Mouse (Mus musculus) left cerebral cortex, adult 2 months (tissue): ENCODE measurements around the gene Prex1. TPM values are rescaled to one million over a fixed set of nuclear protein-coding genes. Genes with fewer than 3 reads are reported as not detected.

Source experiments
- DNase-seq, 2 experiments: peaks; one replicate each; pipeline ENCODE4 v3.0.0; 2021 to 2022; ENCODE audit warnings: low spot score in 2 of 2, mixed read lengths in 1 of 2; ENCODE audit errors: extremely low spot score in 1 of 2
- H3K27ac ChIP-seq: fragments of 200-600 bp; 2 replicates; pipeline ENCODE4 v1.8.1; 2022
- H3K4me3 ChIP-seq: fragments of 200-600 bp; 2 replicates; pipeline ENCODE4 v1.8.1; 2022
- CTCF ChIP-seq: fragments of 200-600 bp; IDR thresholded peaks from 2 replicates; pipeline ENCODE4 v1.8.1; 2022; ENCODE audit warnings: antibody characterized with exemption, mild to moderate bottlenecking, moderate library complexity
- intact Hi-C: fragments of 180-260 bp; cut with DNase I; formaldehyde crosslinking; loops from one replicate; pipeline ENCODE4 v1.15.1; 2025
- total RNA-seq, 2 experiments: library from RNA; stranded (reverse); gene quantifications; 2 replicates each; pipeline ENCODE4 v1.2.3; 2021

Gene Prex1
- total RNA-seq, 2 experiments from 2014 or later: 110 to 115 TPM

- Histone ChIP-seq H3K27ac (no peak overlapping the region), H3K4me3 (no peak overlapping the region)
- intact Hi-C loops: no loop called here
- no peak for DNase-seq
- TF ChIP-seq CTCF: no peak
Measured at GRCm38 (mm10) chr2:166654875-166655274, 58.8 kb downstream of the Prex1 start.

- peak in 1 of 2 experiments; percentile 19 for DNase-seq
- H3K4me3 ChIP-seq: no peak overlapping the region
- no peak overlapping the region for H3K27ac ChIP-seq
- intact Hi-C loops: no loop called here
- TF ChIP-seq CTCF: no peak
Measured at GRCm38 (mm10) chr2:166653564-166653963, 60.1 kb downstream of the Prex1 start.

GRCm38 (mm10) chr2:166652672-166653071 lies 61.0 kb downstream of the Prex1 start:
- no peak for DNase-seq
- intact Hi-C loops: no loop called here

GRCm38 (mm10) chr2:166651317-166652030 lies 62.2 kb downstream of the Prex1 start:
- no peak for DNase-seq
- Histone ChIP-seq H3K27ac (peak overlapping the region; percentile 37), H3K4me3 (no peak overlapping the region)
- intact Hi-C loops: no loop called here
- TF ChIP-seq CTCF: no peak; the same call in 1 of the 2 replicates

More at GRCm38 (mm10) chr2:166652672-166653071, 61.0 kb downstream of the Prex1 start:
- H3K27ac ChIP-seq: peak overlapping the region; percentile 1; the same call in 1 of the 2 replicates
- TF ChIP-seq CTCF: no peak
- no peak overlapping the region for H3K4me3 ChIP-seq

GRCm38 (mm10) chr2:166650414-166650813 lies 63.2 kb downstream of the Prex1 start:
- TF ChIP-seq CTCF: no peak
- H3K27ac ChIP-seq: peak overlapping the region; percentile 37; the same call in 1 of the 2 replicates
- no peak overlapping the region for H3K4me3 ChIP-seq
- intact Hi-C loops: no loop called here
- DNase-seq: peak; percentile 28 to 45

- intact Hi-C loops: no loop called here
- TF ChIP-seq CTCF: no peak
- no peak for DNase-seq
- Histone ChIP-seq H3K4me3 (no peak overlapping the region), H3K27ac (peak overlapping the region; percentile 87)
Measured at GRCm38 (mm10) chr2:166647242-166647641, 66.4 kb downstream of the Prex1 start.

DNA sequence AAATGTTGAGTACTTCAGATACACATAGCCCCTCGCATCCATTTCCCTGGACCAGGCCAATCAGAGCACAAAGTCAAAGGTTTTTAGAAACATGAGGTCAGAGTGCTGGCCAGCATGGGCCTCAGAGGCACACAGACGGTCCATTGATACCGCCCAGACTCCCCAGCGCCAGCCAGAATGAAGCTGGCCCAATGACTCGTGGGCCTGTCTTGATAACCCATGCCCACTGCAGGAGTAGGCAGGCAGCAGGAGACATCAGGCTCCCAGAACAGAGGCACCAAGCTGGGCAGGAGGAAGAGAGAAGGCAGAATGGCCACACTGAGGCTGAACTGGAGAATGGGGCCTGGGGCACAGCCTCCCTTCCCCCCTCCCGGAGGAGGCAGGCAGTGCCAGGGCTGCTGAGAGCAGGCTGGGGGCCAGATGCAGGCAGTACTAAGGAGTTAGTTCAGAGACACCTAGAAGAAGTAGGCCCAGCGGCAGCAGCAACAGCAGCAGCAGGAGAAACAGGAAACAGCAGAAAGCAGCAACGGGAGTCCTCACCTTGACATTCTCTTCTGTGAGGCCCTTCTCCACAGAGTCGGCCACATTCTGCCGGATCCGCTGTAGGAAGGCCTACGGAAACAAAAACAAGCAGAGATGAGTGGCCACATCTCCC lies 67.1 kb downstream of the Prex1 start:
- H3K27ac ChIP-seq: peak overlapping the region; percentile 87
- DNase-seq: peak in 1 of 2 experiments; percentile 19

GRCm38 (mm10) chr2:166644816-166645215 lies 68.8 kb downstream of the Prex1 start:
- no peak for DNase-seq
- no peak overlapping the region; the same call in 1 of the 2 replicates for H3K27ac ChIP-seq
- intact Hi-C loops: loop anchor here (5.0 kb wide), 1 partner anchor 82 kb away; no protein-coding TSS in a partner anchor
- H3K4me3 ChIP-seq: no peak overlapping the region
- no peak for TF ChIP-seq CTCF

More for the DNA sequence above, 67.1 kb downstream of the Prex1 start:
- no peak overlapping the region for H3K4me3 ChIP-seq
- intact Hi-C loops: no loop called here
- no peak for TF ChIP-seq CTCF

GRCm38 (mm10) chr2:166642581-166642987 lies 71.0 kb downstream of the Prex1 start:
- DNase-seq: peak; percentile 75 to 76
- no peak for TF ChIP-seq CTCF
- intact Hi-C loops: loop anchor here (2.0 to 5.0 kb wide), 2 partner anchors 20 to 85 kb away; no protein-coding TSS in a partner anchor
- peak overlapping the region; percentile 71 for H3K27ac ChIP-seq
- no peak overlapping the region for H3K4me3 ChIP-seq

GRCm38 (mm10) chr2:166639750-166640149 lies 73.9 kb downstream of the Prex1 start:
- no peak for DNase-seq
- peak overlapping the region; percentile 24; the same call in 1 of the 2 replicates for H3K27ac ChIP-seq
- intact Hi-C loops: loop anchor here (5.0 kb wide), 1 partner anchor 88 kb away; no protein-coding TSS in a partner anchor
- no peak overlapping the region for H3K4me3 ChIP-seq
- no peak for TF ChIP-seq CTCF

DNA sequence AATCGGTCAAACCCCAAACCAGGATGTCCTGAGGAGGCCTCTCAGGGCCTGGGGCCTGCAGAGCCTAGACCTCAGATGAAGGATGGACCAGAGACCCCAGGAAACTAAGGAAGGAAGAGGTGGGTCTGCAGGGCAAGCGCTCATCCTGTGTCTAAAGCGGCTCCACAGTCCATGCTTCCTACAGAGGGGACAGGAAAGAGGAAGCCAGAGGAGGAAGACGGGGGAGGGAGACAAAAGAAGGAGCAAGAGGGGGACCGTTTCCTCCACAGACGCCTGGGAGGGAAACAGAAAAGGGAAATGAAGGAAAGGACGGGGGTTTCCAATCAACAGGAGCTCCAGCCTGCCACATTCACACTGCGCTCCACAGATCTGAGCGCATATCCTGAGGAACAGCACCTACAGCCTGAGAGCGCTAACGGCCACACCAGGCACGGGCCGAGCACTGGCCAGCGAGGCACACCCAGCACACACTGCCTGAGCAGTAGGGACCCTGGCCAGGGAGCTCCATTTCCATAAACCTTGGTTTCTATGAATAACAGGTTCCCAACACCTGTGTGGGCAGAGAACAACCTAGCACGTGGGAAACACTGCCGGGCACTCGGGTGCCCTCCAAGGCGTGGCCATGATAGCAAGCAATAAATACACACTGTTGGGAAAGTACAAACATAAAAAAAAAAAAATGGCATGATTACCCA lies 74.5 kb downstream of the Prex1 start:
- intact Hi-C loops: no loop called here
- no peak for TF ChIP-seq CTCF
- Histone ChIP-seq H3K4me3 (no peak overlapping the region), H3K27ac (peak overlapping the region; percentile 54)
- no peak for DNase-seq
